Mouse (Mus musculus): ENCODE results near the gene Mccc1.

Mccc1 gene

DNA sequence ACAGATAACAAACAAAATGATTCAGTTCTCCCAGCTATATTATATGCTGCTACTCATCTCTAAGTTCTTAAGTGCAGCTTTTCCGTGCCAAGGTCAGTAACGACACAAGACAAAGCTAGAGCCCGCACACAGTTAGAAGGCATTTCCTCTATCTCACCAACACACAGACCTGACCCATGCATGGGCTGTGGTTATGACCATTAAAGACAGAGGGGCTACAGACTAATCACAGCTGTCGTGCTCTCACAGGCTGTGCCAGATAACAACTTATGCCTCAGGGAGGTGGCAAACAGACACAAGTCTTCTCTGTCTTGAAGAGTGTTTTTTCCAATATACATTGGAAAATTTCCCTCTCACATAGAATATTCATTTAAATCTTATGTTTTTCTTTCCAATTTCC lies 35.5 kb downstream of the Mccc1 start:
- DNase-seq (ENCODE audit: low spot score): no peak

DNA sequence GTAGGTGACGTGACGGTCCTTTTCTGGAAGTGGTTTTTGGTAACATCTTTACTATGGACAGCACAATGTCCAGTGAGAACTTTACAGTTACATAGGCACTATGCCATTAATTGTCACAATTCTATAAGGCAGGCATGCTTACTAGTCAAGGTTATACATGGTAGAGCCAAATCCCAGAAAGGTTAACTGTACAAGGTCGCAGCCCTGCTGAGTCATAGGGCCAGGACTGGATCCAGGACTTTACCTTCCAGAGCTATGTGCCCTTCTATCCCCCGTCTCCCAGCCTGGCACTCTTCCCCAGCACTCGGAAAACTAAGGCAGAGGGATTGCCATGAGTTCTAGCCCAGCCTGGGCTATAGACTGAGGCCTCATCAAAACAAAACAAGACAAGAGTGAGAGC lies 36.6 kb downstream of the Mccc1 start:
- no peak for DNase-seq (ENCODE audit: low spot score)

DNA sequence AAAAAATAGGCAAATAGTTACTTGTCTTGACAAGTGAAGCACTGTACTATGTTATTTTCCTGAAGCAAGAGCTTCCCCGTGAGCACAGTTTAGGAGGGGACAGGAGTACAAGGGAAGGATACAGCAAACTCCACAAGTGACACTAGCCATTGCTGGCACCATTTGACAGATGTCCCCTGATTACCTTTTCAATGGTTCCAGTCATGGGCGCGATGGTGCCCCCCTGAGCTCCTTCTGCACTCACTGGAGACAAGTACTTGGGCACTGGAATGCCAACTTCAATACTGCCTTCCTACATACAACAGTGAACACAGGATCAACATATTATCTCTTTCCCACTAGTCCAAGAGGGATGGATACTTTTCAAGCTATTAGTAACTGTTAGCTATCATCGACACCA lies 37.1 kb downstream of the Mccc1 start:
- DNase-seq (ENCODE audit: low spot score): no peak

DNA sequence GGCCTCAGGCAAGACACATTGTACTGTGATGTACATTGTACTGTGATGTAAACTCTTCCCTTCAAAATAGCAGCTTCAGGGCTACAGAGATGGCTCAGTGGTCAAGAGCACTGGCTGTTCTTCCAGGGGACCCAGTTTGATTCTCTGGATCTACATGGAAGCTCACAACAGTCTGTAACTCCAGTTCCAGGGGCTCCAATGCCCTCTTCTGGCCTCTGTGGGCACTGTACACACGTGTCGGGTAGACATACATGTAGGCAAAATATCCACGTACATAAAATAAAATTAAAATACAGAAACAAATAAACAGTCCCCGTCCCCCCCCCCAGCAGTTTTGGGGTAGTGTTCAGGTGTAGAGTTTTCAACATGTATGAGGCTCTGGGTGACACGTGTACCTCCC lies 37.5 kb downstream of the Mccc1 start:
- no peak for DNase-seq (ENCODE audit: low spot score)

DNA sequence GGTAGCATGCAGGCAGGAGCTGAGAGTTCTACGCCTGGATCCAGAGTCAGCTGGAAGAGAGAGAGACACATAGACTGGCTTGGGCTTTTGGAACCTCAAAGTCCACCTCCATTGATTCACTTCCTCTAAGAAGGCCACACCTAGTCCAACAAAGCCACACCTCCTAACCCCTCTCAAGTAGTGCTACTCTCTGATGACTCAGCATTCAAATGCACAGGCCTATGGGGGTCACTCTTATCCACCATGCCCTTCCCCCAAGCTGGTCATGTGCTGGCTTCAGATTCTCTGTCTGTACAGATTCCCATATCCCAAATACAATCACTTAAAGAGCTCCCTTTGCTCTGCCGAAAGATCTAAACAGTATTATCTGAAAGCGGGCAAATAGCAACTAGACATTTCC lies 43.2 kb downstream of the Mccc1 start:
- DNase-seq (ENCODE audit: low spot score): no peak

DNA sequence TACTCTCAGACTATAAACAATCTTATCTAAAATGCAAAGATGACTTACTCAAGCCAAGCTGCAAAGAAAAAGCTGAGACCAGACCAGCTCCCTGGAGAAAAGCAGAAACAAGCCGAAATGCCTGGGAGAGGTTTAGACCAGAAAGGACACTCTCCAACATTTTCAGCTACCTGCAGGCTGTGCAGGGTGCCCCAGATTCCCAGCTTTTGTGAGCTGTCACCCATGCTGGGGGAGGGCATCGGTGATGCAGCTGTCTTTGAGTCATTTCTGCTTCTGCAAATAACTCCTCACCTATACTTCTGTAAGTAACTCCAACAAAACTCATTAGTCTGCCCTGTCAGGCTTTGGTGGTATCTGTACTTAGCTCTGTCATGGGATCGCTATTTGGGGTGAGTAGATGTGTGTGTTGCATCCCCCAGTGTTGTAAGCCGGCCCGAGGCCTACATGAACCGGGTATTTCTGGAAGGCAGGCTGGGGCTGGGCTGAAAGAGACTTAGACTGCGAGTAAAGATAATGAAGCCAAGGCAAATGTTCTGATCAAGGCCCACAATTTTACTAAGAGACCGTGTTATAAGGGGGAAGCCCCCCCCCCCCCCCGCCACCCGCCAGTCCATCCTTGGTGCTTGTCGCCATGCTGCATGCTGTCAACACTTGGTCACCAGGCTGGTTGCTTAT lies 45.4 kb downstream of the Mccc1 start:
- no peak for DNase-seq (ENCODE audit: low spot score)

DNA sequence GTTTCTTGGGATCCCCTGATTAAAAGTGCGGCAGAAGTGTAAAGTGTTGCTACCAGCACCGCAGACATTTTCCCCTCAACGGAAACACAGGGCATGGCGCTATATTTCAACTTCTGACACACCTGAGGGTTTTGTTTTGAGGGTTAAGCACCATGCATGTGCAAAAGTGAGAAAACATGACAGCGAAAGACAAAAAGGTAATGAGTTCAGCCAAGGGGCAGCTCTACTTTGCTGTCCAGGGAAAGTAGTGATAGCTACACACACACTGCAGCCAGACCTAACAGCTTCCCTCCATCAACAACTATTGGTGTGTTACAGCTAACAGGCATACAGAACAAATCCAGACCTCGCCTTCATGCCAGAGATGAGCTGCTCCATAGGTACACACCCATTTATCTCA lies 46.7 kb downstream of the Mccc1 start:
- no peak for DNase-seq (ENCODE audit: low spot score)

DNA sequence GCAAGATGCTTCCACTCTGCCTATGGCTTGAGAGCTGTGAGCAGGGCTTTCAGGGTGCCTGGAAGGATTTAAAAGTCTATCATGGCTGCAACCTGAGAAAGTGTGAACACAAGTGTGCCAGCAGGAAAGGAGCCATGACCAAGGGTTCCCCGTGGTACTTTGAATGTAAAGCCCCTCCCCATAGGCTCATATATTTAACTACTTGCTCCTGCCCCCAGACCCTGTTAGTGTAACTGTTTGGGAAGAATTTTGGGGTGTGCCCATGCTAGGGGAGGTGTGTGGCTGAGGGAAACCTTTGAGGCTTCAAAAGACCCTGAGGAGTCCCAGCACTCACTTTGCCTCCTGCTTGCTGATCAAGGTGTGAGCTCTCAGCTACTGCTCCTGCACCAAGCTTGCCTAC lies 47.3 kb downstream of the Mccc1 start:
- DNase-seq (ENCODE audit: low spot score): no peak

DNA sequence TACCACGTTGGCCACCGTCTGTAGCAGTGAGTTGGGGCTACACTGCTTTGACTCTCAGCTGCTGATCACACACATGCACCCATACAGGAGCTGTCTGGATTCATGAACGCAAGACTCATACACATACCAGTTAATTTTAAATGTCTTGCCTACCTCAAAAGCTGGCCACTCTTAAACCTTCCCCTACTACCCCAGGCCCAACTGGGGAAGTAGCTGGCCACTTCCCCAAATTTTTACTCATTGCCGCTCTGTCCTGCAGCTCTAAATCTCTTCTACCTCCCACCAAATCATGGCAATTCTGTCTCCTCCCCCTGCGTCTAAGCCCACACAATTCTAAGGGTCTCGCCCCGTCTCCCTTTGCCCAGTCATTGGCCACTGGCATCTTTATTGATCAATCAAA lies 52.3 kb downstream of the Mccc1 start:
- no peak for DNase-seq (ENCODE audit: low spot score)

GRCm38 (mm10) chr3:35940520-35941135 lies 59.9 kb downstream of the Mccc1 start:
- no peak for DNase-seq (ENCODE audit: low spot score)

- DNase-seq (ENCODE audit: low spot score): no peak
These were observed 60.4 kb downstream of the Mccc1 start for GRCm38 (mm10) chr3:35940047-35940446.

DNA sequence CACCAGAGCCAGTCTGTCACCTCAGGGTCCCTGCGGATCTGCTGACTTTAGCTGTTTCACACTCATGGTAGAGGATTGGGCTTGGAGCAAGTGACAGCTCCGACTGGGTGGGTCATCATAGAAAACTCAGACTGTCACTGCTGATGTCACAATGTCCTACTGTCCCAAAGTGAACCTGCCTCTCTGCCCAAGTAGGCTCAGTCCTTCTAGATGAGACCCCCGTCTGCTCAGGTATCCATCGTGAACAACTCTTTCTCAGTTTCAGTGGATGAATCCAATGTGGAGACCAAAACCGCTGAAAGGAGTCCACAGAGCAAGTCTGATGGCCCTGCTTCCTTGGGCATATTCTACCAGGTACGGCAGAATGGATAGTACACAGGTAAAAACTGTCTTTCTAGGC lies 63.1 kb downstream of the Mccc1 start, which contains the start of gene Dcun1d1:
Gene Dcun1d1, minus strand, starts transcription at position 101 of the 400 bp plus-strand sequence.
- no peak for DNase-seq (ENCODE audit: low spot score)

- peak; percentile 15 for DNase-seq (ENCODE audit: low spot score)
These were observed 67.1 kb downstream of the Mccc1 start for GRCm38 (mm10) chr3:35933405-35933777.

DNA sequence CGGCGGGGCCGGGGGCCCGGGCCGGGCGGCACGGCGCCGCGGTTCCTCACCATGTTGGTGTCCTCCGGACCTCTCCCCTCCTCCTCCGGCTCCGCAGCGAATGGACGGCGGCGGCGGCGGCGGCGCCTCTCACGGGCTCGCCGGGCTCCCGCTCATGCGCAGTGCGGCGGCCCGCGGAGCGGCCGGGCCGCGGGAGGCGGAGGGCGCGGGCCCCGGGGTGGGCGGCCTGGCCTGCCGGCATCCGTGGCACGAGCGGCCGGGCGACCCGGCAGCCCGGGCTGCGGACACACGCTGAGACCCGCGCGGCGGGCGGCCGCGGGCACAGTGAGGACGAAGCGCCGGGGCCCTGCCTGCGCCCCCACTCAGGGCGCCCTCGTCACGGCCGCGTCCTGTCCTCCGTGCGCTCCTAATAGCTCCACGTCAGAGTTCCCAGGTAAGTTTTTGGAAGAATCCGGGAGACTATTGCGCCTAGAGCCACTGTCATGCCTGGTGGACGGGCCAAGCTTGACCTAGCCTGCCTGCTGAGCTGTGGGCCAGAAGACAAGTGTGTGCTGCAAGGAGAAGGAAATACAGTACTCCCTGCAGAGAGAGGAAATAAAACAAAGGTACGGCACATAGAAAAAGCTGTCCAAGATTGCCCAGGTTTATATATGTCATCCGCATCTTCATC lies 67.6 kb downstream of the Mccc1 start:
- DNase-seq (ENCODE audit: low spot score): peak; percentile 70

- DNase-seq (ENCODE audit: low spot score): peak; percentile 37
These were observed 68.4 kb downstream of the Mccc1 start for GRCm38 (mm10) chr3:35931896-35932727.

GRCm38 (mm10) chr3:35931359-35931758 lies 69.1 kb downstream of the Mccc1 start:
- no peak for DNase-seq (ENCODE audit: low spot score)

- DNase-seq (ENCODE audit: low spot score): no peak
These were observed 70.6 kb downstream of the Mccc1 start for GRCm38 (mm10) chr3:35929831-35930230.

- DNase-seq (ENCODE audit: low spot score): no peak
These were observed 71.1 kb downstream of the Mccc1 start for GRCm38 (mm10) chr3:35929406-35929805.

DNA sequence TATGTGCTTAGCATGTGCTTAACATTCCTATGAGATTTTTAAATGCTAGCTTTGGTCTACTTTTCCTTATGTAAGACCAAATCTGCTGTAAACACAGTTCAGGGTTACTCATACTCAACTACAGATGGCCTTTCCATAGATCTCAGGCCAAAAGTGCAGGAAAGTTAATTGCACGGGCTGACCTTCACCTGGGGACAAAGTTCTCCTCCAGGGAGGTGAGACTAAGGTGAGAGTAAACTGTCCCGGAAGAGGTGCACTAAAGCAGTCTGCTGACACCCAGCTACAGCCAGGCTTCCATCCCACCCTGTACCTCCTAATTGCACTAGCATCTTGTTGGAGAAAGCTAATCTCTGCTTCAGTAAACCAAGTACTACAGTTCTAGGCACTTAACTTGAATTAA lies 74.6 kb downstream of the Mccc1 start:
- no peak for DNase-seq (ENCODE audit: low spot score)

GRCm38 (mm10) chr3:35924007-35924406 lies 76.5 kb downstream of the Mccc1 start:
- DNase-seq (ENCODE audit: low spot score): no peak

GRCm38 (mm10) chr3:35923495-35923894 lies 77.0 kb downstream of the Mccc1 start:
- no peak for DNase-seq (ENCODE audit: low spot score)

GRCm38 (mm10) chr3:35922522-35922921 lies 78.0 kb downstream of the Mccc1 start:
- DNase-seq (ENCODE audit: low spot score): no peak

- no peak for DNase-seq (ENCODE audit: low spot score)
These were observed 82.2 kb downstream of the Mccc1 start for GRCm38 (mm10) chr3:35918229-35918628.

All from ovary, postnatal 14 days (tissue).